Mouse (Mus musculus) lung, adult 2 months (tissue): Measurements from ENCODE around the gene Hoxc6. TPM values are rescaled to one million over a fixed set of nuclear protein-coding genes. Genes with fewer than 3 reads are reported as not detected.

Experiments used
- DNase-seq: peaks from one replicate; pipeline ENCODE4 v3.0.0; 2022
- H3K4me1 ChIP-seq: fragments of 200-500 bp; 2 replicates; pipeline ENCODE4 v1.6.1; 2011; ENCODE audit warnings: low read length; ENCODE audit not compliant: control insufficient read depth, insufficient read depth
- H3K4me3 ChIP-seq: fragments of 200-500 bp; replicated peaks from 2 replicates; pipeline ENCODE3; 2011; ENCODE audit warnings: low read depth, mild to moderate bottlenecking, control low read depth, low read length; ENCODE audit errors: extremely low read depth
- CTCF ChIP-seq: fragments of 200-500 bp; IDR thresholded peaks from 2 replicates; pipeline ENCODE4 v1.5.1; 2011; ENCODE audit warnings: mild to moderate bottlenecking, low read length, control low read depth; ENCODE audit not compliant: insufficient read depth
- POLR2A ChIP-seq: fragments of 200-500 bp; IDR thresholded peaks from 2 replicates; pipeline ENCODE4 v1.6.1; 2011; ENCODE audit warnings: low read depth, mild to moderate bottlenecking, control low read depth, low read length, borderline replicate concordance; ENCODE audit errors: extremely low read depth
- WGBS: fragments of 180-500 bp; shearing (Covaris S2); methylation state at CpG from one replicate; pipeline ENCODE4 v1.1.7; 2018; 5-methylcytosine and 5-hydroxymethylcytosine counted together
- polyA plus RNA-seq: library from polyadenylated mRNA; depleted of rRNA; stranded (reverse); fragments of >200 nt; gene quantifications from 2 replicates; pipeline ENCODE4 v1.2.3, GENCODE M21; 2012

Hoxc6 gene
- polyA plus RNA-seq, 1 experiment = 0.34 TPM

- no peak overlapping the region for H3K4me3 ChIP-seq
- TF ChIP-seq POLR2A (no peak), CTCF (no peak)
- 4% methylated on average over 8 of the region's 8 CpGs for WGBS
- no peak for DNase-seq
- no peaks in the 10 kb centered on the region for H3K4me1 ChIP-seq
These were observed 22.9 kb downstream of the Hoxc6 start for GRCm38 (mm10) chr15:103020899-103021418.

GRCm38 (mm10) chr15:103021544-103021943 lies 23.5 kb downstream of the Hoxc6 start:
- 10% methylated on average over 8 of the region's 8 CpGs for WGBS
- DNase-seq = no peak
- TF ChIP-seq CTCF (no peak), POLR2A (no peak)
- no peaks in the 10 kb centered on the region for H3K4me1 ChIP-seq
- no peak overlapping the region for H3K4me3 ChIP-seq

- 12% methylated on average over 2 of the region's 2 CpGs for WGBS
- no peak for DNase-seq
- TF ChIP-seq POLR2A (no peak), CTCF (no peak)
- no peaks in the 10 kb centered on the region for H3K4me1 ChIP-seq
- H3K4me3 ChIP-seq = no peak overlapping the region
These were observed 26.1 kb downstream of the Hoxc6 start for GRCm38 (mm10) chr15:103024131-103024530.

- 8% methylated on average over 43 of the region's 43 CpGs for WGBS
- no peak for TF ChIP-seq POLR2A
- no peak for TF ChIP-seq CTCF
- no peak overlapping the region for H3K4me3 ChIP-seq
- DNase-seq = no peak
- no peaks in the 10 kb centered on the region for H3K4me1 ChIP-seq
These were observed 29.5 kb downstream of the Hoxc6 start for GRCm38 (mm10) chr15:103027266-103028235.

GRCm38 (mm10) chr15:103028916-103029512 lies 31.0 kb downstream of the Hoxc6 start:
- DNase-seq = no peak
- WGBS = 35% methylated on average over 9 of the region's 9 CpGs
- no peak overlapping the region for H3K4me3 ChIP-seq
- H3K4me1 ChIP-seq = no peaks in the 10 kb centered on the region
- no peak for TF ChIP-seq CTCF
- TF ChIP-seq POLR2A = no peak

- no peak for DNase-seq
- WGBS = 18% methylated on average over 8 of the region's 8 CpGs
- Histone ChIP-seq H3K4me3 (no peak overlapping the region), H3K4me1 (no peaks in the 10 kb centered on the region)
- TF ChIP-seq POLR2A (no peak), CTCF (no peak)
These were observed 32.1 kb downstream of the Hoxc6 start for GRCm38 (mm10) chr15:103030142-103030541.

- Histone ChIP-seq H3K4me3 (no peak overlapping the region), H3K4me1 (no peaks in the 10 kb centered on the region)
- 0% methylated on average over 2 of the region's 3 CpGs for WGBS
- TF ChIP-seq POLR2A = no peak
- no peak for TF ChIP-seq CTCF
- DNase-seq = no peak
These were observed 34.1 kb downstream of the Hoxc6 start for GRCm38 (mm10) chr15:103032167-103032566.

- no peak overlapping the region for H3K4me3 ChIP-seq
- H3K4me1 ChIP-seq = no peaks in the 10 kb centered on the region
- no peak for TF ChIP-seq POLR2A
- TF ChIP-seq CTCF = no peak
- WGBS = 6% methylated on average over 26 of the region's 26 CpGs
- no peak for DNase-seq
These were observed 34.9 kb downstream of the Hoxc6 start for GRCm38 (mm10) chr15:103032646-103033575.

GRCm38 (mm10) chr15:103034043-103034806 lies 36.2 kb downstream of the Hoxc6 start:
- WGBS = 3% methylated on average over 24 of the region's 24 CpGs
- TF ChIP-seq POLR2A = no peak
- no peak for TF ChIP-seq CTCF
- DNase-seq = no peak
- H3K4me1 ChIP-seq = no peaks in the 10 kb centered on the region
- no peak overlapping the region for H3K4me3 ChIP-seq
